Mouse (Mus musculus) stomach, embryonic 14.5 days (tissue): Measurements from ENCODE around the gene Gtf3a. TPM values are rescaled to one million over a fixed set of nuclear protein-coding genes. Genes with fewer than 3 reads are reported as not detected.

Experiments used
- ATAC-seq: fragments of 200-750 bp; cut with Nextera tagmentation; 2 replicates; pipeline ENCODE4 v1.8.0; 2017; ENCODE audit warnings: low read depth, moderate TSS enrichment; ENCODE audit not compliant: insufficient number of reproducible peaks, insufficient read depth, low FRiP score
- H3K27ac ChIP-seq: fragments of 300-500 bp; sonication (generic); 2 replicates; pipeline ENCODE4 v1.5.1; 2014; ENCODE audit warnings: mild to moderate bottlenecking, low read length, moderate library complexity, mixed read lengths
- H3K27me3 ChIP-seq: fragments of 300-500 bp; sonication (generic); 2 replicates; pipeline ENCODE4 v1.6.1; 2014; ENCODE audit warnings: low read length, control low read depth, mixed read lengths; ENCODE audit not compliant: control insufficient read depth, insufficient read depth
- H3K36me3 ChIP-seq: fragments of 300-500 bp; sonication (generic); 2 replicates; pipeline ENCODE4 v1.6.1; 2014; ENCODE audit warnings: mild to moderate bottlenecking, control low read depth, low read length, moderate library complexity, mixed read lengths; ENCODE audit not compliant: control insufficient read depth, insufficient read depth
- H3K4me1 ChIP-seq: fragments of 300-500 bp; sonication (generic); 2 replicates; pipeline ENCODE4 v1.6.1; 2014; ENCODE audit warnings: low read length, control low read depth, mixed read lengths; ENCODE audit not compliant: control insufficient read depth, insufficient read depth
- H3K4me2 ChIP-seq: fragments of 300-500 bp; sonication (generic); replicated peaks from 2 replicates; pipeline ENCODE4 v1.6.1; 2014; ENCODE audit warnings: low read depth, low read length, control low read depth
- H3K4me3 ChIP-seq: fragments of 300-500 bp; sonication (generic); 2 replicates; pipeline ENCODE4 v1.5.1; 2014; ENCODE audit warnings: low read depth, low read length, control low read depth
- H3K9ac ChIP-seq: fragments of 300-500 bp; sonication (generic); replicated peaks from 2 replicates; pipeline ENCODE4 v1.6.1; 2014; ENCODE audit warnings: low read depth, mild to moderate bottlenecking, control low read depth, low read length, moderate library complexity, mixed read lengths
- H3K9me3 ChIP-seq: fragments of 300-500 bp; sonication (generic); 2 replicates; pipeline ENCODE4 v1.6.1; 2016; ENCODE audit warnings: low read depth, low read length, control low read depth; ENCODE audit not compliant: control insufficient read depth
- WGBS: fragments of 180-500 bp; shearing (Covaris S2); extraction: QIAGEN DNeasy Blood & Tissue Kit; methylation state at CpG from one replicate; pipeline ENCODE4 v1.1.7; 2014; 5-methylcytosine and 5-hydroxymethylcytosine counted together
- polyA plus RNA-seq: library from polyadenylated mRNA; unstranded; fragments of >200 nt; fragmentation: Nextera tagmentation; extraction: Ambion mirVana; gene quantifications from 2 replicates; pipeline ENCODE4 v1.2.1, GENCODE M21; 2014

The Gtf3a gene
- polyA plus RNA-seq, 1 experiment from 2014 or later, result 121 TPM

DNA sequence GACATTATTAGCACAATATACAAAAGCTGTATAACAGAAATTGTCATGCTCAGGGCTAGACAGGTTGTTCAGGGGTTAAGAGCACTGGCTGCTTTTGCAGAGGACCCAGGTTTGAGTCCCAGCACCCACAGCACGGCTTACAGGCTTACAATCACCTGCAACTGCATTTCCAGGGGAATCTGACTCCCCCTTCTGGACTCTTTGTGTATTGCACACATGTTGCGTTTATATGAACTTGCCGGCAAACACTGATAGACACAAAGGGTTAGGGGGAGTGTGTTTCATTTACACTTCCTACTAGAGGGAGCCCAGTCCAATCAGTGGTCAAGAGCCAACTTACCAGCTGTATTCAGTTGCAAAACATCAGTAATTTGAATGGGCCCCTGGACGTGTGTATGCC is 52.9 kb downstream of the Gtf3a start:
- no peak for ATAC-seq
- H3K4me1 ChIP-seq, result no peaks in the 10 kb centered on the region
- no peak overlapping the region for H3K27ac ChIP-seq
- no peaks in the 10 kb centered on the region for H3K27me3 ChIP-seq
- no peak overlapping the region for H3K4me2 ChIP-seq
- no peak overlapping the region for H3K9ac ChIP-seq
- no peaks in the 10 kb centered on the region for H3K36me3 ChIP-seq
- H3K4me3 ChIP-seq, result no peak overlapping the region
- H3K9me3 ChIP-seq, result no peaks in the 10 kb centered on the region
- WGBS, result 81% methylated on average over 4 of the region's 4 CpGs

DNA sequence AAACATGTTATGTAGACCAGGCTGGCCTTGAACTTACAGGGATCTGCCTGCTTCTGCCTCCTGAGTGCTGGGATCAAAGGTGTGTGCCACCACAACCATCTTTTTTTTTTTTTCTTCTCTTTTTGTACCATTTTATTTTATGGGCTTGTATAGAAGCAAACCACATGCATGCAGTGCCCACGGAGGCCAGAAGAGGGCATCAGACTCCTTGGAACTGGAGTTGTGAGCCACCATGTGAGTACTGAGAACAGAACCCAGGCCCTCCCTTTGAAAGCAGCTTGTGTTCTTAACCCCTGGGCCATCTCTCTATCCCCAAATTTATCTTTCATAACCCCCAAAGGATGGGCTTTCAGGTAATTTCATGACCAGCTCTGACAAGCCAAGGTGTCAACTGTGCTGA is 54.8 kb downstream of the Gtf3a start:
- no peak overlapping the region for H3K9ac ChIP-seq
- H3K4me1 ChIP-seq, result no peaks in the 10 kb centered on the region
- H3K36me3 ChIP-seq, result no peaks in the 10 kb centered on the region
- no peaks in the 10 kb centered on the region for H3K9me3 ChIP-seq
- H3K4me3 ChIP-seq, result no peak overlapping the region
- ATAC-seq, result no peak
- no peak overlapping the region for H3K27ac ChIP-seq
- H3K27me3 ChIP-seq, result no peaks in the 10 kb centered on the region
- 67% methylated on average over 1 of the region's 1 CpGs for WGBS
- H3K4me2 ChIP-seq, result no peak overlapping the region

Other genes with a start within 250 kb of the Gtf3a start
- 12.8 and 13.1 TPM in 2 replicates for gene Usp12, start 153.7 kb upstream of the Gtf3a start, polyA plus RNA-seq
- gene Rpl21, start 115.8 kb upstream of the Gtf3a start, polyA plus RNA-seq, result 738 and 754 TPM in 2 replicates
- 10.3 and 12.0 TPM in 2 replicates for gene Rasl11a, start 103.6 kb upstream of the Gtf3a start, polyA plus RNA-seq
- 28.6 and 29.9 TPM in 2 replicates for gene Mtif3, start 15.1 kb downstream of the Gtf3a start, polyA plus RNA-seq
- 20.7 and 25.5 TPM in 2 replicates for gene Lnx2, start 127.9 kb downstream of the Gtf3a start, polyA plus RNA-seq
- gene Polr1d, start 128.4 kb downstream of the Gtf3a start, polyA plus RNA-seq, result 140 and 148 TPM in 2 replicates
- not detected in 2 replicates for gene Gsx1, start 240.0 kb downstream of the Gtf3a start, polyA plus RNA-seq